15 mouse cellular contexts compared by ENCODE assay signal in the genomic region with DNA sequence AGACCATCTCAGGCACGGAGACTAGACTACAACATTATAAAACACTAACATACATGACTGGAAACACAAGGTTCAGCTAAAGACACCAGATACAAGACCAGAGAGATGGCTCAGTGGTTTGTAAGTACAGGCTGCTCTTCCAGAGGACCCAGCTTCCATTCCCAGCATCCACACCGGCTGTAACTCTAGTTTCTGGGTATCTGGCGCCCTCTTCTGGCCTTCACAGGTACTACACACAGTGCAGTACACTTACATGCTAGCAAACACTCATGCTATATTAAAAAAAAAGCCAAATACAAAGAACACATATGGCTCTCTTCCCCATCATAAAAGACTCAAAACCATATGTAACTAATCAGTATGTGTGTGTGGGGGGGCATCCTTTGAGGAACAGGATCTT. TPM values are rescaled to one million over a fixed set of nuclear protein-coding genes. Genes with fewer than 3 reads are reported as not detected.
DNase-seq lines count a peak whose midpoint lies in the region; ATAC-seq and TF ChIP-seq lines count a peak whose summit lies in the region.
"Had no signal": no experiment of that assay in that cellular context is flagged by ENCODE, and none has a peak within 500 bp of the region (broad histone marks: within the 10 kb centered on the region; RNA-seq: fewer than 3 reads in every experiment).

No protein-coding gene starts in this region.

- peak; percentile 43 for TF ChIP-seq CTCF in gastrocnemius, adult 2 months (IDR thresholded peaks at IDR 0.05)
- peak; percentile 56 for TF ChIP-seq CTCF in lung, embryonic 14.5 days (IDR thresholded peaks at IDR 0.05; ENCODE audit: low read depth)
- TF ChIP-seq CTCF in MEL (IDR thresholded peaks at IDR 0.05 in 2 of 3, conservative IDR thresholded peaks at IDR 0.05 in 1 of 3; ENCODE audit: control insufficient read depth in 1 of 3, insufficient read depth in 1 of 3, low read depth in 2 of 3, low read length in 3 of 3, poor library complexity in 1 of 3, severe bottlenecking in 1 of 3), result peak; percentile 69 to 83 (median 71)
- TF ChIP-seq CTCF in small intestine, adult 2 months (IDR thresholded peaks at IDR 0.05; ENCODE audit: extremely low read depth, insufficient read length, insufficient replicate concordance, low read depth, low read length), result peak; percentile 45; the same call in 1 of the 2 replicates

- H3K79me2 ChIP-seq in MEL (ENCODE audit: control insufficient read depth, insufficient read depth, low read length, poor library complexity), result no peaks in the 10 kb centered on the region

- no peaks in the 10 kb centered on the region for H3K27me3 ChIP-seq in lung, embryonic 14.5 days (ENCODE audit: insufficient read depth, low read length)
- H3K27me3 ChIP-seq in MEL (ENCODE audit: control insufficient read depth in 1 of 2, insufficient read depth in 2 of 2, low read length in 2 of 2), result no peaks in the 10 kb centered on the region
- no peaks in the 10 kb centered on the region for H3K27me3 ChIP-seq in small intestine, adult 2 months (ENCODE audit: control insufficient read depth, insufficient read depth, low read length)

- TF ChIP-seq RAD21 in MEL (IDR thresholded peaks at IDR 0.05; ENCODE audit: low read depth, low read length), result peak; percentile 70

- no peaks in the 10 kb centered on the region for H3K36me3 ChIP-seq in lung, embryonic 14.5 days (ENCODE audit: insufficient read depth)
- H3K36me3 ChIP-seq in MEL (ENCODE audit: control insufficient read depth in 1 of 2, insufficient read depth in 2 of 2, low read length in 2 of 2), result no peaks in the 10 kb centered on the region
- no peaks in the 10 kb centered on the region for H3K36me3 ChIP-seq in small intestine, adult 2 months (ENCODE audit: control insufficient read depth, insufficient read depth, low read length)
- H3K36me3 ChIP-seq: embryonic facial prominence, embryonic 10.5 days; heart, embryonic 10.5 days; midbrain, embryonic 12.5 days had no signal

- ATAC-seq in lung, embryonic 14.5 days (ENCODE audit: insufficient read depth), result no peak

- TF ChIP-seq POLR2A in MEL (IDR thresholded peaks at IDR 0.05; ENCODE audit: control insufficient read depth in 1 of 2, insufficient read depth in 1 of 2, low read depth in 1 of 2, low read length in 2 of 2, poor library complexity in 1 of 2), result no peak
- no peak for TF ChIP-seq POLR2A in small intestine, adult 2 months (IDR thresholded peaks at IDR 0.05; ENCODE audit: low read depth, low read length)

- no peak overlapping the region for H3K9ac ChIP-seq in lung, embryonic 14.5 days
- no peak overlapping the region for H3K9ac ChIP-seq in MEL (ENCODE audit: control insufficient read depth, low read depth, low read length, poor library complexity, severe bottlenecking)
- H3K9ac ChIP-seq: midbrain, embryonic 12.5 days had no signal

- TF ChIP-seq EP300 in MEL (IDR thresholded peaks at IDR 0.05; ENCODE audit: low read depth in 1 of 2, low read length in 2 of 2), result no peak

- intact Hi-C loops in gastrocnemius, adult 2 months (cut with DNase I), result no loop called here

- 66% methylated on average over 3 of the region's 3 CpGs for WGBS in lung, embryonic 14.5 days
- 75% methylated on average over 3 of the region's 3 CpGs for WGBS in small intestine, adult 2 months

- H3K4me2 ChIP-seq in lung, embryonic 14.5 days, result no peak overlapping the region
- H3K4me2 ChIP-seq: midbrain, embryonic 12.5 days had no signal

- no peaks in the 10 kb centered on the region for H3K4me1 ChIP-seq in lung, embryonic 14.5 days (ENCODE audit: insufficient read depth)
- H3K4me1 ChIP-seq in MEL (ENCODE audit: control insufficient read depth in 1 of 2, insufficient read depth in 2 of 2, low read length in 2 of 2), result no peaks in the 10 kb centered on the region
- H3K4me1 ChIP-seq in small intestine, adult 2 months (ENCODE audit: control insufficient read depth, insufficient read depth, insufficient read length, low read length), result no peaks in the 10 kb centered on the region
- H3K4me1 ChIP-seq: heart, embryonic 10.5 days; midbrain, embryonic 12.5 days had no signal

- no peak overlapping the region for H3K4me3 ChIP-seq in gastrocnemius, adult 2 months
- H3K4me3 ChIP-seq in lung, embryonic 14.5 days (ENCODE audit: low read depth, low read length), result no peak overlapping the region
- no peak overlapping the region for H3K4me3 ChIP-seq in MEL (ENCODE audit: control insufficient read depth in 1 of 2, insufficient read depth in 1 of 2, low read depth in 2 of 2, low read length in 2 of 2)
- no peak overlapping the region for H3K4me3 ChIP-seq in small intestine, adult 2 months (ENCODE audit: low read depth, low read length)
- H3K4me3 ChIP-seq: embryonic facial prominence, embryonic 10.5 days; heart, embryonic 10.5 days; midbrain, embryonic 12.5 days had no signal

- no peak overlapping the region for H3K27ac ChIP-seq in gastrocnemius, adult 2 months
- H3K27ac ChIP-seq in lung, embryonic 14.5 days (ENCODE audit: low read depth), result no peak overlapping the region
- no peak overlapping the region for H3K27ac ChIP-seq in MEL (ENCODE audit: control insufficient read depth, low read depth, low read length)
- no peak overlapping the region for H3K27ac ChIP-seq in small intestine, adult 2 months (ENCODE audit: insufficient read depth, low read depth, low read length)
- H3K27ac ChIP-seq: embryonic facial prominence, embryonic 10.5 days; heart, embryonic 10.5 days; midbrain, embryonic 12.5 days had no signal

- no peak for DNase-seq in gastrocnemius, adult 2 months
- no peak for DNase-seq in gastrocnemius, postnatal 25 days
- DNase-seq in lung, embryonic 14.5 days, result no peak
- no peak for DNase-seq in lung, postnatal 4 days
- peak; percentile 49 for DNase-seq in MEL (ENCODE audit: low read depth, low spot score)
- DNase-seq in adrenal gland, adult 8-10 months, result no peak
- no peak for DNase-seq in embryo, embryonic 10 days (ENCODE audit: low spot score)
- DNase-seq: cerebellum, adult 18-20 months; heart, postnatal 4 days; kidney, adult 9 months; lung, postnatal 14 days had no signal

- no peaks in the 10 kb centered on the region for H3K9me3 ChIP-seq in lung, embryonic 14.5 days (ENCODE audit: low read depth, low read length)
- H3K9me3 ChIP-seq in MEL (replicated peaks; ENCODE audit: insufficient read depth, low read length), result no peaks in the 10 kb centered on the region
- H3K9me3 ChIP-seq: heart, embryonic 10.5 days had no signal

TF ChIP-seq in MEL, 35 proteins besides CTCF, POLR2A, EP300 and RAD21:
- TF ChIP-seq USF1 (IDR thresholded peaks at IDR 0.05; ENCODE audit: low read depth, low read length) (no peak), MAZ (IDR thresholded peaks at IDR 0.05; ENCODE audit: low read depth, low read length) (no peak), SIN3A (IDR thresholded peaks at IDR 0.05; ENCODE audit: low read length) (no peak), E2F4 (IDR thresholded peaks at IDR 0.05; ENCODE audit: borderline replicate concordance, low read depth, low read length) (no peak), ZC3H11A (IDR thresholded peaks at IDR 0.05; ENCODE audit: low read depth, low read length) (peak; percentile 46), UBTF (IDR thresholded peaks at IDR 0.05; ENCODE audit: borderline replicate concordance, insufficient read depth, low read depth, low read length) (no peak), TCF12 (IDR thresholded peaks at IDR 0.05; ENCODE audit: low read depth, low read length) (no peak), MAFK (IDR thresholded peaks at IDR 0.05; ENCODE audit: borderline replicate concordance, low read depth, low read length) (no peak), POLR2AphosphoS2 (IDR thresholded peaks at IDR 0.05; ENCODE audit: low read length) (no peak), ZNF384 (IDR thresholded peaks at IDR 0.05; ENCODE audit: low read depth, low read length) (0 out of 2 replicates have a peak, but pooled peaks have one; percentile 20), SMC3 (IDR thresholded peaks at IDR 0.05; ENCODE audit: low read depth, low read length) (peak; percentile 63)

RNA-seq across cellular contexts. Expression of a gene that starts 22.3 kb away (rescaled TPM):
- 10 to 100 TPM; 68.8 to 71.7 TPM for total RNA-seq in gastrocnemius, adult 2 months (2021)
- 10 to 100 TPM; 52.9 to 58.1 TPM for total RNA-seq in gastrocnemius, postnatal 25 days (2021)
- polyA plus RNA-seq in lung, embryonic 14.5 days (2014; fragmentation: Nextera tagmentation; extraction: Ambion mirVana), result 201 and 224 TPM in 2 replicates
- total RNA-seq in MEL (2012; rRNA removed), result 26.9 and 29.4 TPM in 2 replicates
- polyA plus RNA-seq in MEL (2012; ENCODE audit: insufficient read depth in 1 of 2, insufficient read length in 2 of 2, low read depth in 1 of 2, low replicate concordance in 2 of 2, missing spikeins in 1 of 2), result 100 to 1,000 TPM; 138 to 285 TPM
- polyA plus RNA-seq in small intestine, adult 2 months (2012; rRNA removed), result 7.4 and 12.2 TPM in 2 replicates
- total RNA-seq in adrenal gland, adult 8-10 months (2022), result 100 to 1,000 TPM in 3 of 4 experiments, 10 to 100 TPM in 1; 95.5 to 188 (median 137) TPM

RNA-seq across cellular contexts. Expression of a gene that starts 22.6 kb away (rescaled TPM):
- total RNA-seq in gastrocnemius, adult 2 months (2021), result 1 to 10 TPM; 1.5 TPM
- 1 to 10 TPM; 4.0 to 4.2 TPM for total RNA-seq in gastrocnemius, postnatal 25 days (2021)
- polyA plus RNA-seq in lung, embryonic 14.5 days (2014; fragmentation: Nextera tagmentation; extraction: Ambion mirVana), result 4.6 and 6.9 TPM in 2 replicates
- 0.08 TPM in 1 of 2 replicates, not detected in the other for total RNA-seq in MEL (2012; rRNA removed)
- under 1 TPM in 1 of 2 experiments, not detected in 1; 0.22 TPM for polyA plus RNA-seq in MEL (2012; ENCODE audit: insufficient read depth in 1 of 2, insufficient read length in 2 of 2, low read depth in 1 of 2, low replicate concordance in 2 of 2, missing spikeins in 1 of 2)
- polyA plus RNA-seq in small intestine, adult 2 months (2012; rRNA removed), result 2.2 and 7.2 TPM in 2 replicates
- 1 to 10 TPM in 1 of 4 experiments, under 1 TPM in 3; 0.46 to 1.0 (median 0.67) TPM for total RNA-seq in adrenal gland, adult 8-10 months (2022)

RNA-seq across cellular contexts. Expression of a gene that starts 58.2 kb away (rescaled TPM):
- 1 to 10 TPM; 3.1 to 4.0 TPM for total RNA-seq in gastrocnemius, adult 2 months (2021)
- total RNA-seq in gastrocnemius, postnatal 25 days (2021), result 1 to 10 TPM; 4.5 to 4.7 TPM
- polyA plus RNA-seq in lung, embryonic 14.5 days (2014; fragmentation: Nextera tagmentation; extraction: Ambion mirVana), result 14.0 and 14.1 TPM in 2 replicates
- total RNA-seq in MEL (2012; rRNA removed), result 6.5 and 7.9 TPM in 2 replicates
- 1 to 10 TPM in 1 of 2 experiments, not detected in 1; 7.8 TPM for polyA plus RNA-seq in MEL (2012; ENCODE audit: insufficient read depth in 1 of 2, insufficient read length in 2 of 2, low read depth in 1 of 2, low replicate concordance in 2 of 2, missing spikeins in 1 of 2)
- polyA plus RNA-seq in small intestine, adult 2 months (2012; rRNA removed), result 5.5 and 6.3 TPM in 2 replicates
- total RNA-seq in adrenal gland, adult 8-10 months (2022), result 10 to 100 TPM; 19.1 to 33.0 (median 27.2) TPM
